Mouse (Mus musculus) 3134 (cell line): ENCODE data around the gene Zfp422.
"Not testable (repeated sequence)": the region's sequence is repeated elsewhere in the genome, so short reads cannot be mapped to it uniquely, and the experiment has no call there.

Source experiments
- DNase-seq: peaks from one replicate; pipeline ENCODE4 v3.0.0-alpha.2; 2011; ENCODE audit warnings: low spot score; ENCODE audit not compliant: insufficient read length; ENCODE audit errors: extremely low read depth

Gene Zfp422

DNA sequence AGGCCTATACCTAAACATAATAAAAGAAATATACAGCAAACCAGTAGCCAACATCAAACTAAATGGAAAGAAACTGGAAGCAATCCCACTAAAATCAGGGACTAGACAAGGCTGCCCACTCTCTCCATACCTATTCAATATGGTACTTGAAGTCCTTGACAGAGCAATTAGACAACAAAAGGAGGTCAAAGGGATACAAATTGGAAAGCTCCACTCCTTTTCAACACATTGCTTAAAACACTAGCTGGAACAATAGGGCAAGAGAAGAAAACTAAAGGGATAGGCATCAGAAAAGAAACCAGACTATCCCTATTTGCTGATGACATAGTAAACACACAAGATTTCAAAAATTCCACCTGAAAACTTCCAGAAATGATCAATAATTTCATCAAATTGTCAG is 27.8 kb downstream of the Zfp422 start:
- not testable (repeated sequence) for DNase-seq

DNA sequence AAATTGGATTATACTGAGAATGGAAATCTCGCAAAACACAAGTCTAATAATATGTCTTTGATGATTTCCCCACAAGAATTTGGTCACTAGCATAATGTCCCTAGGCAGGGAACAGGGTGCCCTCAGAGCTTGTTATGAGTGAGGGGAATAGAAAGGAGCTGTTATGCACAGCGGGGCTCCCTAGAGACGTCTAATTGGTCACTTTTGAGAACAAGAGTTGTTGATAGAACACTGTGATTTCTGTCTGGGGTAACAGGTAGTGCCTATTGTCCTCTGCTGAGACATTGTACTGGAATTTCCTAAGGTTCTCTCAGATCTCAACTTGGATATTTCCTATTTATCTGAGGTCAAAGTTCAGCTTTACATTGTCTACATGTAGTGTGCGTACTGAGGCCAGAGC is 44.7 kb downstream of the Zfp422 start, which contains the start of gene Olfr215:
Gene Olfr215 (minus strand): TSS at position 101 of the 400 bp plus-strand sequence.
- DNase-seq, result no peak
